Comparison of ENCODE assay signal across 8 mouse cellular contexts in the genomic region with DNA sequence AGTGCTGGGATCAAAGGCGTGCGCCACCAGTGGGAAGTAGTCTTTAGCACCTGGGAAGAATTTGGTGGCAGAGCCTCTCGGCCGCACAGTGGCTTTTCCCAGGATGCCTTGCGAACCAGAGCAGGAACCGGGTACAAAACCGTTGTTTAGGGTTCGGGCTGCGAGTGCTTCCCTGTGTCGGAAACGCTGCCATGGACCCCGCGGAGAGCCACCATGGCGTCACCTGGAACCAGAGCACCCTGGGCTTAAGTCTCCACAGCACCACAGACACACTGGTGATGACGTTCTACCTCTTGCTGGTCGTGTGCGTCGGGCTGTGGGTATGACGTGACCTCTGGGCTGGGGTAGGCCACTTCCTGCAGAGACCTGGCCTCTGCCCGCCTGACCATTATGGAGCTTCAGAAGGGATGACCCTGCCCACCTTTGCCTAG. TPM values are rescaled to one million over a fixed set of nuclear protein-coding genes. Genes with fewer than 3 reads are reported as not detected.
DNase-seq lines count a peak whose midpoint lies in the region; ATAC-seq lines count a peak whose summit lies in the region.

TSS of gene Gm5134 (plus strand) at position 134 of the 431 bp plus-strand sequence.

- no peak for ATAC-seq in neural tube, embryonic 11.5 days (ENCODE audit: insufficient read depth, low FRiP score, low TSS enrichment)
- no peak for ATAC-seq in hindbrain, embryonic 11.5 days (ENCODE audit: low FRiP score)

- no peaks in the 10 kb centered on the region for H3K9me3 ChIP-seq in neural tube, embryonic 11.5 days (ENCODE audit: control insufficient read depth, low read length)
- H3K9me3 ChIP-seq in hindbrain, embryonic 11.5 days (ENCODE audit: control insufficient read depth, low read length): no peaks in the 10 kb centered on the region
- no peaks in the 10 kb centered on the region for H3K9me3 ChIP-seq in megakaryocyte, embryonic 14.5 days

- H3K9ac ChIP-seq in neural tube, embryonic 11.5 days (ENCODE audit: low read length): 0 out of 2 replicates have a peak within 1 kb of the TSS, but pooled peaks have one; percentile 10
- no peak within 1 kb of the TSS for H3K9ac ChIP-seq in hindbrain, embryonic 11.5 days (ENCODE audit: low read depth, low read length)

- H3K27me3 ChIP-seq in neural tube, embryonic 11.5 days (ENCODE audit: control insufficient read depth, insufficient read depth, low read length): no peaks in the 10 kb centered on the region
- H3K27me3 ChIP-seq in hindbrain, embryonic 11.5 days (ENCODE audit: control insufficient read depth, insufficient read depth, low read length): no peaks in the 10 kb centered on the region
- peaks cover 49% of the 10 kb centered on the region for H3K27me3 ChIP-seq in megakaryocyte, embryonic 14.5 days (replicated peaks)

- no peaks in the 10 kb centered on the region for H3K36me3 ChIP-seq in neural tube, embryonic 11.5 days (ENCODE audit: control insufficient read depth, insufficient read depth, low read length)
- H3K36me3 ChIP-seq in hindbrain, embryonic 11.5 days (ENCODE audit: control insufficient read depth, insufficient read depth, low read length): no peaks in the 10 kb centered on the region
- no peaks in the 10 kb centered on the region for H3K36me3 ChIP-seq in megakaryocyte, embryonic 14.5 days (replicated peaks; ENCODE audit: low read length)

- WGBS in neural tube, embryonic 11.5 days: 33% methylated on average over 20 of the region's 20 CpGs
- WGBS in hindbrain, embryonic 11.5 days: 35% methylated on average over 20 of the region's 20 CpGs

- 0 out of 2 replicates have a peak within 1 kb of the TSS, but pooled peaks have one; percentile 13 for H3K4me3 ChIP-seq in neural tube, embryonic 11.5 days (ENCODE audit: low read depth, low read length)
- peak within 1 kb of the TSS; percentile 10; the same call in 1 of the 2 replicates for H3K4me3 ChIP-seq in hindbrain, embryonic 11.5 days (ENCODE audit: low read depth, low read length)
- peak within 1 kb of the TSS; percentile 83 for H3K4me3 ChIP-seq in megakaryocyte, embryonic 14.5 days (replicated peaks)

- DNase-seq in neural tube, embryonic 11.5 days (ENCODE audit: low spot score): no peak
- no peak for DNase-seq in neural tube, embryonic 10.5 days (ENCODE audit: extremely low spot score, low spot score)
- peak; percentile 11 for DNase-seq in hindbrain, embryonic 11.5 days (ENCODE audit: low spot score)
- DNase-seq in thymus, postnatal 4 days: peak; percentile 50
- DNase-seq in layer of hippocampus, adult 9-11 months: no peak
- no peak for DNase-seq in adrenal gland, postnatal 10 days
- DNase-seq in kidney, postnatal 14 days: no peak

- H3K4me1 ChIP-seq in neural tube, embryonic 11.5 days (ENCODE audit: control insufficient read depth, insufficient read depth, low read length): peaks cover 5% of the 10 kb centered on the region; the same call in 1 of the 2 replicates
- no peaks in the 10 kb centered on the region for H3K4me1 ChIP-seq in hindbrain, embryonic 11.5 days (replicated peaks; ENCODE audit: control insufficient read depth, insufficient read depth, low read length)
- peaks cover 20% of the 10 kb centered on the region for H3K4me1 ChIP-seq in megakaryocyte, embryonic 14.5 days

- no peak within 1 kb of the TSS for H3K27ac ChIP-seq in neural tube, embryonic 11.5 days (ENCODE audit: low read depth, low read length)
- H3K27ac ChIP-seq in hindbrain, embryonic 11.5 days (ENCODE audit: low read depth, low read length): no peak within 1 kb of the TSS

- H3K4me2 ChIP-seq in neural tube, embryonic 11.5 days (ENCODE audit: low read depth): peak within 1 kb of the TSS; percentile 39
- peak within 1 kb of the TSS; percentile 31; the same call in 1 of the 2 replicates for H3K4me2 ChIP-seq in hindbrain, embryonic 11.5 days (replicated peaks; ENCODE audit: low read depth, low read length)

RNA-seq across cellular contexts. Expression of gene Gm5134, which starts in this region (rescaled TPM):
- 0.19 TPM in 1 of 2 replicates, not detected in the other for polyA plus RNA-seq in neural tube, embryonic 11.5 days (2014; fragmentation: Nextera tagmentation; extraction: Ambion mirVana)
- polyA plus RNA-seq in hindbrain, embryonic 11.5 days (2014; fragmentation: Nextera tagmentation; extraction: Ambion mirVana): 0.22 TPM in 1 of 2 replicates, not detected in the other
- not detected in 2 replicates for polyA plus RNA-seq in megakaryocyte, embryonic 14.5 days (2012; ENCODE audit: insufficient read depth, low replicate concordance)
- not detected for total RNA-seq in adrenal gland, postnatal 10 days (2021)

Comparison
In these comparisons a context has a peak if more than half of its experiments do, and no peak if none do; other contexts are left out.
1. Peak in DNase-seq, H3K4me3 ChIP-seq and H3K4me2 ChIP-seq in hindbrain, embryonic 11.5 days; RNA of the gene not detected or under 1 TPM.
2. H3K4me3 ChIP-seq: peak in every context shown above with its lines; median percentile 83 in megakaryocyte, embryonic 14.5 days; 13 in neural tube, embryonic 11.5 days; 10 in hindbrain, embryonic 11.5 days.